Mouse (Mus musculus): Measurements from ENCODE around the gene Cpne7. TPM values are rescaled to one million over a fixed set of nuclear protein-coding genes. Genes with fewer than 3 reads are reported as not detected.

Gene Cpne7
- polyA plus RNA-seq, 1 experiment, result 1.1 TPM

DNA sequence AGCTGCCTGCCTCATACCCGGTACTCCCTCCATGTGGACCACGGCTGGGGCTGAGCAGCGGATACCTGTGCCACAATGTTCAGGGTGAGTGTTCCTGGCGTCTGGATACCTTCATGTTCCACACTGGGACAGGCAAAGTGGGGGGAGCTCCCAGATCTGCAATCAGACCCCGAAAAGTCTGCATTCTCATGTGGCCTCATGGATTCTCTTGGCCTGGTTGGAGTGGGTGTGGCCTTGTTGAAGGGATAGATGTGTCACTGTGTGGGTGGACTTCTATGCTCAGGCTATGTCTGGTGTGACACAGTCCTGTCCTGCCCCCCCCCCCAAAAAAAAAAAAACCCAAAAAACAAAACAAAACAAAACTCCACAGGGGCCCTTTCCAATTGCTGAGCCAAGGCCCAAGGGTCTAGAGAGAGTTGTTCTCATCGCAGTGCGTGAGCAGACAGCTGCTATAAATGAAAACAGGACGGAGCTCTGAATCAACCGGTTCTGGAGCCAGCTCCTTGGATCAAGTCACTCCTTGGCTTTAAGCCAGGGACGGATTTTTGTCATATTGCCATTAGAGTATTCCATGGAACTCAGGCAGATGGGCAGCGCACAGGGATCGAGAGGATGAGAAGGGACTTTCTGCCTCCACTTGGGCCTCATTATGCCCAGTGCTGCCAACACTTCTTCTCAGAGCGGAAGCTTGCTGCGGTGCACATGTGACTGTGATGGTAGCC is 24.7 kb downstream of the Cpne7 start:
- Histone ChIP-seq H3K27me3 (ENCODE audit: control insufficient read depth, insufficient read depth, low read length) (no peaks in the 10 kb centered on the region), H3K36me3 (ENCODE audit: control insufficient read depth, insufficient read depth, low read length) (no peaks in the 10 kb centered on the region), H3K27ac (ENCODE audit: control insufficient read depth, insufficient read depth, low read depth, low read length) (peak overlapping the region; percentile 54), H3K4me1 (ENCODE audit: control insufficient read depth, insufficient read depth, low read length) (peaks cover 3% of the 10 kb centered on the region; the same call in 1 of the 2 replicates), H3K4me3 (ENCODE audit: control insufficient read depth, low read depth, low read length) (no peak overlapping the region)
- no peak for TF ChIP-seq CTCF (IDR thresholded peaks at IDR 0.05; ENCODE audit: control insufficient read depth, insufficient read depth, insufficient replicate concordance, low read depth, low read length)
- no peak for TF ChIP-seq POLR2A (IDR thresholded peaks at IDR 0.05; ENCODE audit: control insufficient read depth, low read depth, low read length)

DNA sequence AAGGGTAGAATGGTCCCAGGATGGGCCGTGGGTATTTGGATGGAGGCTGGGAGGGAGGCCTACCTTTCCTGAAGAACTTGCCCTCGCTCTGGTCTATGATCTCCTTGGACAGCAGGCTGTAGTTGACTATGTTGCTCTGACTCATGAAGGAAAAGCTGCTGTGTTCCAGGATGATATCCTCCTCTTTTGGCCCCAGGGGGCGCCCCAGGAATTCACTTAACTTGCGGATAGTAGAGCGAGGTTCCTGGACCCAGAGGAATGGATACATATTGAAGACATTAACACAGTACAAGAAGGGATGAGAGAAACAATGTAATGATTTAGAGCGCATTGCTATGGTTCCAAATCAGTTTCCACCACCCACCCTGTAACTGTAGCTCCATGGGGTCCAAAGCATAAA is 28.1 kb downstream of the Cpne7 start:
- no peaks in the 10 kb centered on the region for H3K27me3 ChIP-seq (ENCODE audit: control insufficient read depth, insufficient read depth, low read length)
- TF ChIP-seq CTCF (IDR thresholded peaks at IDR 0.05; ENCODE audit: control insufficient read depth, insufficient read depth, insufficient replicate concordance, low read depth, low read length) (no peak), POLR2A (IDR thresholded peaks at IDR 0.05; ENCODE audit: control insufficient read depth, low read depth, low read length) (no peak)
- no peak overlapping the region for H3K4me3 ChIP-seq (ENCODE audit: control insufficient read depth, low read depth, low read length)
- no peak overlapping the region for H3K27ac ChIP-seq (ENCODE audit: control insufficient read depth, insufficient read depth, low read depth, low read length)
- peaks cover 16% of the 10 kb centered on the region for H3K4me1 ChIP-seq (ENCODE audit: control insufficient read depth, insufficient read depth, low read length)
- H3K36me3 ChIP-seq (ENCODE audit: control insufficient read depth, insufficient read depth, low read length), result no peaks in the 10 kb centered on the region

DNA sequence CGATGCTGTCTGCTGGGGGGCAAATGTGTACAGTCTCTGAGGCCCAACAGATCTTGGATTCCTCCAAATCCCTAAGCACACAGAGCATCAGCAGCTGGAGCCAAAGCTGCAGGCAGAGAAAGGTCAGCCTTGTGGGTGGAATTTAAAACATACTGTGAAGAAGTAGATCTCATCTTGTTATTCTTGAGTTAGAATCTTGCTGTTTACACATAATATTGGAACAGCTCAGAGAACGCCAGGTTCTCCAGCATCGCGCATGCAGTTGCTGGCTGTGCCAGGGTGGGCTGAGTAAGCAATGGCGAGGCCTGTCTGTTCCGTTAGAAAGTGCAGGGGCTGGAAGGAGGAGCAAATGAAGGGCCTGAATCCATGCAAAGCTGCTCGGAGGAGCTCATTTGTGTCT is 29.2 kb downstream of the Cpne7 start:
- TF ChIP-seq CTCF (IDR thresholded peaks at IDR 0.05; ENCODE audit: control insufficient read depth, insufficient read depth, insufficient replicate concordance, low read depth, low read length) (no peak), POLR2A (IDR thresholded peaks at IDR 0.05; ENCODE audit: control insufficient read depth, low read depth, low read length) (no peak)
- H3K4me1 ChIP-seq (ENCODE audit: control insufficient read depth, insufficient read depth, low read length), result peaks cover 16% of the 10 kb centered on the region
- no peaks in the 10 kb centered on the region for H3K36me3 ChIP-seq (ENCODE audit: control insufficient read depth, insufficient read depth, low read length)
- no peak overlapping the region for H3K4me3 ChIP-seq (ENCODE audit: control insufficient read depth, low read depth, low read length)
- no peaks in the 10 kb centered on the region for H3K27me3 ChIP-seq (ENCODE audit: control insufficient read depth, insufficient read depth, low read length)
- 0 out of 2 replicates have a peak overlapping the region, but pooled peaks have one; percentile 16 for H3K27ac ChIP-seq (ENCODE audit: control insufficient read depth, insufficient read depth, low read depth, low read length)

DNA sequence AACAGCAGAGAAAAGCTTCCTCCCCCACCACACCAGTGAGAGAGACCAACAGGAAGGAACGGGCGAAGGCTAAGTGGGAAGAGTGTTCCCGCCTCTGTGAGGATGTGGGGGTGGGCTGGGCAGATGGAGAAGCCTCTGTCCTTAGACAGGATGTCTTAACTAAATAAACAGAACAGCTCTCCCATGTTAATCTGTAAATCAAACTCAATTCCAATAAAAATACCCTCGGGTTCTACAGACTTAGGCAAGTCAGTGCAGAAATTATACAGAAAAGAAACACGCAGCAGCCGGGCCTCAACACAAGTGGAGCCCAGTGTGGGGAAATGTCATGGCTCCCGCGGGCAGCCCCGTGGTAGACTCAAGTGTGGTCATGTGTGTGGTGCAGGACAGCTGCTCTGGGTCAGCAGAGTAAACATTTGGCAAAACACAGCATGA is 33.6 kb downstream of the Cpne7 start:
- no peak overlapping the region for H3K27ac ChIP-seq (ENCODE audit: control insufficient read depth, insufficient read depth, low read depth, low read length)

DNA sequence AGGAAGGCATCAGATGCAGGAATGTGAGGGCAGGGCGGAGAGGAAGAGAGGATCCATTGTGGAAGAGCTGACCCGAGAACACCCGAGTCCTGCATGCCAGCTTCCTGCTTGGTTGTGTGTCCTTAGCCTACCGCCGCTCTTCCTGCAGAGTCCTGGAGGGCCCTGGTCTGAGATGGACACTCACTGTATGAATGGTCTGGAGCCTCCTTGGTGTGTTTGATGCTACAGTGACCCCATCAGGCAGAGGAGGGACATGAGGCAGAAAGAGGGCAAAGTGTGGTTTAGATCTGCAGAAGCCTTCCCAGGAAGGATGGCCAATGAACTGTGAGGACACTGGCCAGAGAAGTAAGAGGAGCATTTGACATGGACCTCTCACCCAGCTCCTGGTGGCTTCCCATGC is 38.0 kb downstream of the Cpne7 start:
- H3K4me1 ChIP-seq (ENCODE audit: control insufficient read depth, insufficient read depth, low read length), result peaks cover 4% of the 10 kb centered on the region
- H3K4me3 ChIP-seq (ENCODE audit: control insufficient read depth, low read depth, low read length), result no peak overlapping the region
- no peak overlapping the region for H3K27ac ChIP-seq (ENCODE audit: control insufficient read depth, insufficient read depth, low read depth, low read length)
- H3K27me3 ChIP-seq (ENCODE audit: control insufficient read depth, insufficient read depth, low read length), result no peaks in the 10 kb centered on the region
- H3K36me3 ChIP-seq (ENCODE audit: control insufficient read depth, insufficient read depth, low read length), result no peaks in the 10 kb centered on the region
- TF ChIP-seq POLR2A (IDR thresholded peaks at IDR 0.05; ENCODE audit: control insufficient read depth, low read depth, low read length) (no peak), CTCF (IDR thresholded peaks at IDR 0.05; ENCODE audit: control insufficient read depth, insufficient read depth, insufficient replicate concordance, low read depth, low read length) (peak; percentile 14; the same call in 1 of the 2 replicates)

More for the DNA sequence above, 33.6 kb downstream of the Cpne7 start:
- H3K4me3 ChIP-seq (ENCODE audit: control insufficient read depth, low read depth, low read length), result no peak overlapping the region
- H3K36me3 ChIP-seq (ENCODE audit: control insufficient read depth, insufficient read depth, low read length), result no peaks in the 10 kb centered on the region
- H3K4me1 ChIP-seq (ENCODE audit: control insufficient read depth, insufficient read depth, low read length), result peaks cover 13% of the 10 kb centered on the region
- H3K27me3 ChIP-seq (ENCODE audit: control insufficient read depth, insufficient read depth, low read length), result no peaks in the 10 kb centered on the region
- TF ChIP-seq CTCF (IDR thresholded peaks at IDR 0.05; ENCODE audit: control insufficient read depth, insufficient read depth, insufficient replicate concordance, low read depth, low read length), result no peak
- no peak for TF ChIP-seq POLR2A (IDR thresholded peaks at IDR 0.05; ENCODE audit: control insufficient read depth, low read depth, low read length)

DNA sequence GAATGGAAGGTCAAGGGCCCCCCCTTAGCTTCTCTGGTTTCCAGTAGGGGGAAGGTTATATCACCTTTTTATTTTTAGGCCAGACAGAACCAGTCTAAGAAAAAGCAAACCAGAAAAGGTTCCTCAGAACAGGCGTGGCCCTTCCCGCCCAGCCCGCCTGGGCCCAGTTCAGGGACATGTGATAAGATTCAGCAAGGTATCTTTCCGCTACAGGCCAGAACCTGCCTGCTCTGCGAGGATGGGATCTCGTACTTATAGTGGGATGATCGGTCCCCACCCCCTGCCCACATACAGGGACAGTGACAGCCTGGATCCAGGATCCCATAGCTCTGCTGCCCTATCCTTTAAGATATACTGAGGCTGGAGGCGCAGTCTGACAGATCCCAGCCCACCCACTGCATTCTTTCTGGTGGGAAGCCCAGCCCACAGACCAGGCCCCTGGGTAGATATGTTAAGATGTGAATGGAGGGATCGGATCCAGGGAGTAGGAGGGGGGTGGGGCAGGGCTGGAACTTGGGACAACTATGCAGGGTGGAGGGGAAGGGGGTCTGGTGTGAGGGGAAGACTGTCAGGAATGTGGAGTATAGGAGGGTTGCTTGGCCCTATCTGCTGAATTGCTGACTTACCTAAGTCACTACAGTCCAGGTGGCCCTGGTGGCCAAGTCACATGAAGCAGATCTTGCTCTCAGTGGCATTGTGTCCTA is 39.0 kb downstream of the Cpne7 start:
- no peaks in the 10 kb centered on the region for H3K36me3 ChIP-seq (ENCODE audit: control insufficient read depth, insufficient read depth, low read length)
- no peak overlapping the region for H3K4me3 ChIP-seq (ENCODE audit: control insufficient read depth, low read depth, low read length)
- H3K27ac ChIP-seq (ENCODE audit: control insufficient read depth, insufficient read depth, low read depth, low read length), result no peak overlapping the region
- no peaks in the 10 kb centered on the region for H3K27me3 ChIP-seq (ENCODE audit: control insufficient read depth, insufficient read depth, low read length)
- peaks cover 4% of the 10 kb centered on the region for H3K4me1 ChIP-seq (ENCODE audit: control insufficient read depth, insufficient read depth, low read length)
- TF ChIP-seq POLR2A (IDR thresholded peaks at IDR 0.05; ENCODE audit: control insufficient read depth, low read depth, low read length), result no peak
- no peak for TF ChIP-seq CTCF (IDR thresholded peaks at IDR 0.05; ENCODE audit: control insufficient read depth, insufficient read depth, insufficient replicate concordance, low read depth, low read length)

DNA sequence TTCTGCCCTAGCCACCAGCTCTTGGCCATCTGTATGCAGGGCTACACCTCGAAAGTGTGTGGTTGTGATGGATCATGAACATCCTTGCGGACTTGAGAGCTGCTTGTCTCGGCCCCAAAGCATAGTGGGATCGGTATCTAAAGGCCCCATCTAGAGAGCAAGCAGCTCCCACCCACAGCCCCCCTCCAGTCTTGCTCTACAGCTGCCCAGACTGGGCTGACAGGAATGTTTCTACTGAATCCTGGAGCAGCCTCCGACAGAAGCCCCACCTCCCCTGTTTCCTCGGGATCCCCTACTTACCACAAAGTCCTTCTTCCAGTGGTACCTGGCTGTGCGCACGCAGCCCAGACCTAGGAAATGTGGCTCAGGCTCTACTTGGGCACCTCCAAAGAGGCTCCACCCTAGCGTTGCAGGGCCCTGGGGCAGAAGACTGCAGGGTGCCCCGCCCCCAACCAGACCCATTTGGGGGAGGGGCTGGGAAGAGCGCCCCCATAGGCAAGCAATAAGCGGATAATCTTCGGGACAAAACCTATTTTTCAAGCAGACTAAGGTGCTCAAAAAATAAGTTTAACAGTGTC is 40.8 kb downstream of the Cpne7 start, which contains the start of gene Sult5a1:
Gene Sult5a1, minus strand, starts transcription at position 428 of the 578 bp plus-strand sequence.
- H3K4me3 ChIP-seq (ENCODE audit: control insufficient read depth, low read depth, low read length), result no peak within 1 kb of the TSS
- H3K4me1 ChIP-seq (ENCODE audit: control insufficient read depth, insufficient read depth, low read length), result peaks cover 4% of the 10 kb centered on the region
- TF ChIP-seq CTCF (IDR thresholded peaks at IDR 0.05; ENCODE audit: control insufficient read depth, insufficient read depth, insufficient replicate concordance, low read depth, low read length), result no peak
- TF ChIP-seq POLR2A (IDR thresholded peaks at IDR 0.05; ENCODE audit: control insufficient read depth, low read depth, low read length), result no peak
- no peaks in the 10 kb centered on the region for H3K27me3 ChIP-seq (ENCODE audit: control insufficient read depth, insufficient read depth, low read length)
- no peak within 1 kb of the TSS for H3K27ac ChIP-seq (ENCODE audit: control insufficient read depth, insufficient read depth, low read depth, low read length)
- no peaks in the 10 kb centered on the region for H3K36me3 ChIP-seq (ENCODE audit: control insufficient read depth, insufficient read depth, low read length)

Data from testis, adult 2 months (tissue).